Mouse (Mus musculus): ENCODE results near the gene Hoxd4. TPM values are rescaled to one million over a fixed set of nuclear protein-coding genes. Genes with fewer than 3 reads are reported as not detected.

The Hoxd4 gene
- polyA plus RNA-seq, 1 experiment from 2014 or later = 4.3 TPM

GRCm38 (mm10) chr2:74713239-74714150 is 1.8 kb downstream of the Hoxd4 start:
- WGBS = 7% methylated on average over 19 of the region's 19 CpGs
- no peak for ATAC-seq (ENCODE audit: low FRiP score)
- H3K9me3 ChIP-seq (replicated peaks) = no peaks in the 10 kb centered on the region
- peak overlapping the region; percentile 98 for H3K9ac ChIP-seq (replicated peaks)
- H3K4me3 ChIP-seq (replicated peaks) = peak overlapping the region; percentile 75
- H3K27ac ChIP-seq (replicated peaks) = peak overlapping the region; percentile 99
- H3K27me3 ChIP-seq (replicated peaks) = no peaks in the 10 kb centered on the region
- H3K36me3 ChIP-seq = no peaks in the 10 kb centered on the region
- peaks cover 57% of the 10 kb centered on the region for H3K4me1 ChIP-seq
- H3K4me2 ChIP-seq = peak overlapping the region; percentile 60

DNA sequence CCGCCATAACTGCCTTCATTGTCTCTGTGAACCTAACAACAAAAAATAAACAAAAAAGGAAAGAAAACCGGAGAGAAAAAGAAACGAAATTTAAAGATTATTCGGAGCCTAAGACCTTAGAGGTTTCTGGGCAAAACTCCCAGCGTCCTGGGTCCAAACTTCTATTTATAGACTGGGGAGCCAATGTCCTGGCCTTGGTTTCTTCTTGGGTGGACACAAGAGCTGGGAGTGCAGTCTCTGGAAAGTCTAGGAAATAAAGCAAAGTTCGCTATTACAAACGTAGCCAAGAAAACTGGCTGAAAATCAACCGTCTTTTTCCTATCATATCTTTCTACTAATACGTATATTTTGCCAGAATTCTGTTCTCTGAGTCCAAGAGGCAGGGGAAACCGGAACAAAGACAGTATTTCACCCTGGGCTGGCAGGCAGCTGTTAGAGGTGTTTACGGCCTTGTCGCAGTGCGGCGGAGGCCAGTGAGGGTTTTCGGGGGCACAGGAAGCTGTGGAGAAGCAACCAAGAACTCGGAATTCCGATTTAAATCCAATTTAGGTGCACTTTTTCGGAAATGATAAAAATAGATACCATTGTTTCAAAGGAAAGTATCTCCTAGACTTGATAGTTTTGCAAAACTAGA is 2.5 kb downstream of the Hoxd4 start:
- Histone ChIP-seq H3K4me2 (peak overlapping the region; percentile 60), H3K9me3 (replicated peaks) (no peaks in the 10 kb centered on the region), H3K27ac (replicated peaks) (peak overlapping the region; percentile 99), H3K36me3 (no peaks in the 10 kb centered on the region), H3K4me3 (replicated peaks) (peak overlapping the region; percentile 75), H3K27me3 (replicated peaks) (no peaks in the 10 kb centered on the region), H3K4me1 (peaks cover 57% of the 10 kb centered on the region), H3K9ac (replicated peaks) (peak overlapping the region; percentile 98)
- ATAC-seq (ENCODE audit: low FRiP score) = no peak
- 3% methylated on average over 18 of the region's 18 CpGs for WGBS

GRCm38 (mm10) chr2:74714881-74715280 is 3.2 kb downstream of the Hoxd4 start:
- H3K27ac ChIP-seq (replicated peaks) = peak overlapping the region; percentile 99
- H3K4me2 ChIP-seq = peak overlapping the region; percentile 60
- H3K4me3 ChIP-seq (replicated peaks) = peak overlapping the region; percentile 75
- peaks cover 56% of the 10 kb centered on the region for H3K4me1 ChIP-seq
- no peaks in the 10 kb centered on the region for H3K36me3 ChIP-seq
- H3K27me3 ChIP-seq (replicated peaks) = no peaks in the 10 kb centered on the region
- 3% methylated on average over 14 of the region's 14 CpGs for WGBS
- peak; percentile 80 for ATAC-seq (ENCODE audit: low FRiP score)
- no peaks in the 10 kb centered on the region for H3K9me3 ChIP-seq (replicated peaks)
- H3K9ac ChIP-seq (replicated peaks) = peak overlapping the region; percentile 98

DNA sequence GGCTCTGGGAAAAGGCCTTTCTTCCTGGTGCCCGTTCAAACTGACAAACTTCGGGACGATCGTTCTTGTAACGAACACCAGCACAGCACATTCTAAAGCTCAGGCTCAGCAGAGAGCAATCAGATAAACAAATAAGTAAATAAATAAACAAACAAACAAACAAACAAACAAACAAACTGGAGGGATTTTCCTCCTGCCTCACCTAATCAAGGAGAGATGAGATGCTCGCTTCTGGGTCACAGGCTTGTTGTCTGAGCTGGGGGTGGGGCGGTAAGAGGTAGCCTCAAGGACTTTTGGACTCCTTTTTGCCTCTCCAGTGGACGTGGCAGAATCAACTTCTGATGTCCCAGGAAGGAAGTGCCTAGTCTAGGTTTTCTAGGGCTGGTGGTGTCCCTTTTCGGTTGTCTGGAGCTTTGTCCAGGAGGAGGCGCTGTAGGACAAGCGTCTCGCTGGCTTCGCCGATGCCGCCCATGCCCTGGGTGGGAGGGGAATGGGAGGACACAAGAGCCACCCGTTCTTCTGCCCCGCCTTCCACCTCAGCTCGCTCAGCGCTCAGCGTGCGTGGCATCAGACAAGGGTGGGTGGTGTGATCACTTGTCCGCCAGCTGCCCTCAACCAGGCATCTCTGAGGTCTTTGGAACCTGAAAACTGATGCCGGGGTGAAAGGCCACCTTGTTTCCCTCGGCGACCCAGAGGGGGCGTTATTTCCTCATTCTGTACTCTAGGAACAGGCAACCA is 3.9 kb downstream of the Hoxd4 start:
- H3K4me1 ChIP-seq = peaks cover 56% of the 10 kb centered on the region
- H3K27ac ChIP-seq (replicated peaks) = peak overlapping the region; percentile 99
- peak overlapping the region; percentile 75 for H3K4me3 ChIP-seq (replicated peaks)
- WGBS = 2% methylated on average over 26 of the region's 26 CpGs
- H3K27me3 ChIP-seq (replicated peaks) = no peaks in the 10 kb centered on the region
- peak overlapping the region; percentile 98 for H3K9ac ChIP-seq (replicated peaks)
- no peaks in the 10 kb centered on the region for H3K36me3 ChIP-seq
- no peaks in the 10 kb centered on the region for H3K9me3 ChIP-seq (replicated peaks)
- H3K4me2 ChIP-seq = peak overlapping the region; percentile 60
- ATAC-seq (ENCODE audit: low FRiP score) = peak; percentile 51

- ATAC-seq (ENCODE audit: low FRiP score) = no peak
- Histone ChIP-seq H3K4me2 (peak overlapping the region; percentile 60), H3K4me3 (replicated peaks) (peak overlapping the region; percentile 16; the same call in 1 of the 2 replicates), H3K27ac (replicated peaks) (peak overlapping the region; percentile 81; the same call in 1 of the 2 replicates), H3K9ac (replicated peaks) (no peak overlapping the region), H3K4me1 (peaks cover 99% of the 10 kb centered on the region), H3K9me3 (replicated peaks) (no peaks in the 10 kb centered on the region), H3K36me3 (no peaks in the 10 kb centered on the region), H3K27me3 (replicated peaks) (no peaks in the 10 kb centered on the region)
- WGBS = 15% methylated on average over 2 of the region's 2 CpGs
Measured at GRCm38 (mm10) chr2:74720384-74720783, 8.7 kb downstream of the Hoxd4 start.

DNA sequence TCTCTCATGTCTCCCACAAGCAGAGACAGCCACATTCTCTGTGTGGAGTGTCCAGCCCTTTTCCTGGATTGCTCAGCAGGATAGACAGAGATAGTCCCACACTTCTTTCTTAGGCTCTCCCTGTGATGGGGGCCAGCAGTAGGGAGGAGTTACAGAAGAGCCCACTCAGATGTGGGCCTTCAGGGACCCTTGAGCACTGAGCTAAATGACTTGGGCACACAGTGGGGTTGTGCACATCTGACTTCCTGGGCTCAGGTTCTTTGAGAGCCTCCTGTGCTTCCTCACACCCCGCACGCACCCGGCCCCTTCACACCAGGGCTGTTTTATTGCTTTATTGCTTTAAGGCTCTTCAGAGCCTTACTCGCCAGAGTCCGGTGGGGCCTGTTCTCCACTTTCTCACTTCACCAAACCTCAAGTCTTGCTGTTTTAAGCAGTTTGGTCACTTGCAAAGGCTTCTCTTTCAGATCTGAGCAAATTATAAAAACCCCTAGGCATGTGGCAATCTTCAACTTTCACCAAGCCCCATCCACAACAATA is 9.3 kb downstream of the Hoxd4 start:
- Histone ChIP-seq H3K9me3 (replicated peaks) (no peaks in the 10 kb centered on the region), H3K27ac (replicated peaks) (peak overlapping the region; percentile 81), H3K27me3 (replicated peaks) (no peaks in the 10 kb centered on the region), H3K9ac (replicated peaks) (no peak overlapping the region; the same call in 1 of the 2 replicates), H3K36me3 (no peaks in the 10 kb centered on the region), H3K4me2 (peak overlapping the region; percentile 60), H3K4me3 (replicated peaks) (peak overlapping the region; percentile 16), H3K4me1 (peaks cover 99% of the 10 kb centered on the region)
- 10% methylated on average over 5 of the region's 5 CpGs for WGBS
- no peak for ATAC-seq (ENCODE audit: low FRiP score)

GRCm38 (mm10) chr2:74721882-74722281 is 10.2 kb downstream of the Hoxd4 start:
- peak overlapping the region; percentile 81 for H3K27ac ChIP-seq (replicated peaks)
- WGBS = 6% methylated on average over 6 of the region's 6 CpGs
- H3K27me3 ChIP-seq (replicated peaks) = no peaks in the 10 kb centered on the region

DNA sequence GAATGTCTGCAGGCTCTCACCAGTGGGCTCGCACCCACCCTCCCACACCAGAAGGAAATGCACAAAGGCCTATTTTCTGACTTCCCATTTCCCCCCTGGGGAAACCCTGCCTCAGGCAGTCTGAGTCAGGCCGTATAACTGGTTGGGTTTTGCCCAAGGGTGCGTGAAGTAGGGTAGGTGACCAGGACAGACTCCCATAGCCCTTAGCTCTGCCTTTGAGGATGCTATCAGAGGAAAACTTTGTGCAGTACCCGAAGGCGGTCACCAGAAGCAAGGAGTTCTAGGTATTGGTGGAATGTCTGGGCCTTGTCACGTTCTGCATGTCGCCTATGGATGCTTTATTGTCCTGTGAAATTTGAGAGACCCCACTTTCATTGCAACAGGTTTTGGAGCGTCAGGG is 11.2 kb downstream of the Hoxd4 start:
- H3K27me3 ChIP-seq (replicated peaks) = no peaks in the 10 kb centered on the region
- no peak for ATAC-seq (ENCODE audit: low FRiP score)
- no peaks in the 10 kb centered on the region for H3K9me3 ChIP-seq (replicated peaks)
- 14% methylated on average over 8 of the region's 8 CpGs for WGBS
- no peaks in the 10 kb centered on the region for H3K36me3 ChIP-seq
- H3K4me1 ChIP-seq = peaks cover 99% of the 10 kb centered on the region
- peak overlapping the region; percentile 43 for H3K9ac ChIP-seq (replicated peaks)
- peak overlapping the region; percentile 60 for H3K4me2 ChIP-seq
- peak overlapping the region; percentile 10 for H3K4me3 ChIP-seq (replicated peaks)
- H3K27ac ChIP-seq (replicated peaks) = peak overlapping the region; percentile 81

More at GRCm38 (mm10) chr2:74721882-74722281, 10.2 kb downstream of the Hoxd4 start:
- H3K4me3 ChIP-seq (replicated peaks) = peak overlapping the region; percentile 10
- H3K9me3 ChIP-seq (replicated peaks) = no peaks in the 10 kb centered on the region
- H3K9ac ChIP-seq (replicated peaks) = peak overlapping the region; percentile 43; the same call in 1 of the 2 replicates
- H3K4me1 ChIP-seq = peaks cover 99% of the 10 kb centered on the region
- ATAC-seq (ENCODE audit: low FRiP score) = no peak
- H3K4me2 ChIP-seq = peak overlapping the region; percentile 60
- no peaks in the 10 kb centered on the region for H3K36me3 ChIP-seq

DNA sequence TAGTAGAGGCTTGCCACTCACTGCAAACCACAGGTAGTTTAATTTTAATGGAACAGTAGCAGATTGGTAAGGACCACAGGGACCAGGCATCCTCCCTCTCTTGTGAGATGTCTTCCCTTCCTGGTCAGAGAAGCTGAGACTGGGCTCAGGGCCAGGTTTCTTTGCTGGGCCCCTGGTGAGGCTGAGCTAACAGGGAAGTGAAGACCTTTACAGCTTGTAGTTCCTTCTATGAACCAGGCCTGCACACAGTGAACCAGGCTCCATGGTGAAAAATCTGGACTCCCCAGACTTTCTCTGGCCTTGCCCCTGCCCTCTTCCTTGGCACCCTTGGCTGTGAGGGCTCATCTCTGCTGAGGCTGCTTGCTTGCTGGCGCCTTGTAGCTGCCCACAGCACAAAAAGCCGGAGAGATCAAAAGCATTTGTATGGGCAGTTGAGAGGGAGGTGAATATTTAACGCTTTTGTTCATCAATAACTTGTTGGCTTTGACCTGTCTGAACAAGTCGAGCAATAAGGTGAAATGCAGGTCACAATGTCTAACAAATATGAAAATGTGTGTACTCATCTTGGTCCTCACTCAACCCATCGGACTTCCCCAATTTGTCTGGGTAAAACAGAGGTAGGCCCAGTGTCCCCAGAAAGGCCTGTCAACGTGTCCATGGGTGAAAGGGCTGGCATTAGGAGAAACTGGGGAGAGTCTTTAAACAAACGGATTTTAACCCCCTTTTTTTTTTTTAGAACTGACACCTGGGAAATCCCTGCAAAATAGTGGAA is 12.7 kb downstream of the Hoxd4 start:
- peaks cover 100% of the 10 kb centered on the region for H3K4me1 ChIP-seq
- WGBS = 20% methylated on average over 7 of the region's 7 CpGs
- no peaks in the 10 kb centered on the region for H3K27me3 ChIP-seq (replicated peaks)
- H3K27ac ChIP-seq (replicated peaks) = peak overlapping the region; percentile 81
- H3K9me3 ChIP-seq (replicated peaks) = no peaks in the 10 kb centered on the region
- no peaks in the 10 kb centered on the region for H3K36me3 ChIP-seq
- peak overlapping the region; percentile 60 for H3K4me2 ChIP-seq
- ATAC-seq (ENCODE audit: low FRiP score) = no peak
- peak overlapping the region; percentile 43 for H3K9ac ChIP-seq (replicated peaks)
- peak overlapping the region; percentile 10 for H3K4me3 ChIP-seq (replicated peaks)

- H3K9ac ChIP-seq (replicated peaks) = peak overlapping the region; percentile 43
- H3K36me3 ChIP-seq = no peaks in the 10 kb centered on the region
- H3K27me3 ChIP-seq (replicated peaks) = no peaks in the 10 kb centered on the region
- WGBS = 16% methylated on average over 17 of the region's 17 CpGs
- peak overlapping the region; percentile 60 for H3K4me2 ChIP-seq
- peaks cover 96% of the 10 kb centered on the region for H3K4me1 ChIP-seq
- ATAC-seq (ENCODE audit: low FRiP score) = no peak
- H3K27ac ChIP-seq (replicated peaks) = peak overlapping the region; percentile 81
- H3K4me3 ChIP-seq (replicated peaks) = peak overlapping the region; percentile 12
- no peaks in the 10 kb centered on the region for H3K9me3 ChIP-seq (replicated peaks)
Measured at GRCm38 (mm10) chr2:74725171-74725570, 13.4 kb downstream of the Hoxd4 start.
